9 mouse cellular contexts compared by ENCODE assay signal in the genomic region with DNA sequence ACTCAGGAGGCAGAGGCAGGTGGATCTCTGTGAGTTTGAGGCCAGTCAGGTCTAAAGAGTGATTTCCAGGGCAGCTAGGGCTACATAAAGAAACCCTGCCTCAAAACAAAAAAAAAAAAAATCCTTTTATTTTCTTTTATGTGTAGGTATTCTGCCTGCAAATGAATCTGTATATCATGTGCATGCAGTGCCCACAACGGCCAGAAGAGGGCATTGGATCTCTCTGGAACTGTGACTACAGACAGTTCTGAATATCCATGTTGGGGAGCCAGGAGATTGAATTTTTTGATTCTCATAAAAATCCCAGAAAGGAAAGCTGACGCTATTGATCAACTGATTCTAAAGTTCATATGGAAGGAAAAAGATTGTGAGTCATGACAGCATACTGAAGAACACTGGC.
DNase-seq lines count a peak whose midpoint lies in the region; ATAC-seq and TF ChIP-seq lines count a peak whose summit lies in the region.
"Had no signal": no experiment of that assay in that cellular context is flagged by ENCODE, and none has a peak within 500 bp of the region (broad histone marks: within the 10 kb centered on the region; RNA-seq: fewer than 3 reads in every experiment).

No protein-coding gene starts in this region.

- DNase-seq in CD4-positive, CD25-positive, alpha-beta regulatory T cell, adult 2 months (ENCODE audit: low read depth, low spot score), result peak; percentile 30
- DNase-seq in ES-CJ7 (ENCODE audit: low read depth, low spot score), result peak; percentile 38
- DNase-seq in embryonic facial prominence, embryonic 11.5 days (ENCODE audit: low spot score), result peak; percentile 51
- peak; percentile 57 for DNase-seq in limb, embryonic 10.5 days (ENCODE audit: low spot score)
- peak; percentile 11 to 23 for DNase-seq in thymus, postnatal 36 days

- H3K27me3 ChIP-seq in intestine, postnatal 0 days (replicated peaks; ENCODE audit: control insufficient read depth, insufficient read depth, low read length), result no peaks in the 10 kb centered on the region
- H3K27me3 ChIP-seq in intestine, embryonic 16.5 days (replicated peaks; ENCODE audit: control insufficient read depth, insufficient read depth, low read length), result no peaks in the 10 kb centered on the region
- no peaks in the 10 kb centered on the region for H3K27me3 ChIP-seq in embryonic facial prominence, embryonic 11.5 days (ENCODE audit: control insufficient read depth, insufficient read depth, low read length)
- H3K27me3 ChIP-seq in limb, embryonic 10.5 days (ENCODE audit: low read depth, poor library complexity, severe bottlenecking), result no peaks in the 10 kb centered on the region
- H3K27me3 ChIP-seq: limb, embryonic 15.5 days had no signal

- no peak overlapping the region for H3K9ac ChIP-seq in intestine, postnatal 0 days (ENCODE audit: low read depth, low read length)
- no peak overlapping the region for H3K9ac ChIP-seq in intestine, embryonic 16.5 days (ENCODE audit: low read depth, low read length)
- no peak overlapping the region for H3K9ac ChIP-seq in embryonic facial prominence, embryonic 11.5 days (replicated peaks; ENCODE audit: low read length)
- H3K9ac ChIP-seq: limb, embryonic 15.5 days had no signal

- H3K4me2 ChIP-seq in intestine, postnatal 0 days (replicated peaks; ENCODE audit: low read depth), result no peak overlapping the region
- no peak overlapping the region for H3K4me2 ChIP-seq in intestine, embryonic 16.5 days (ENCODE audit: low read depth, low read length)
- no peak overlapping the region for H3K4me2 ChIP-seq in embryonic facial prominence, embryonic 11.5 days (ENCODE audit: low read depth, low read length)
- H3K4me2 ChIP-seq: limb, embryonic 15.5 days had no signal

- no peak overlapping the region for H3K4me3 ChIP-seq in intestine, postnatal 0 days (ENCODE audit: low read depth, low read length)
- no peak overlapping the region for H3K4me3 ChIP-seq in intestine, embryonic 16.5 days (ENCODE audit: low read length)
- H3K4me3 ChIP-seq in embryonic facial prominence, embryonic 11.5 days (ENCODE audit: low read depth, low read length), result no peak overlapping the region
- H3K4me3 ChIP-seq in limb, embryonic 10.5 days, result no peak overlapping the region
- H3K4me3 ChIP-seq: limb, embryonic 15.5 days had no signal

- TF ChIP-seq CTCF in intestine, postnatal 0 days (IDR thresholded peaks at IDR 0.05; ENCODE audit: low read depth), result peak; percentile 64

- H3K9me3 ChIP-seq in intestine, postnatal 0 days (ENCODE audit: control insufficient read depth), result no peaks in the 10 kb centered on the region
- no peaks in the 10 kb centered on the region for H3K9me3 ChIP-seq in intestine, embryonic 16.5 days (ENCODE audit: control insufficient read depth, low read length)
- no peaks in the 10 kb centered on the region for H3K9me3 ChIP-seq in embryonic facial prominence, embryonic 11.5 days (replicated peaks; ENCODE audit: control insufficient read depth, low read length)
- H3K9me3 ChIP-seq in limb, embryonic 10.5 days (replicated peaks), result no peaks in the 10 kb centered on the region
- H3K9me3 ChIP-seq: limb, embryonic 15.5 days had no signal

- ATAC-seq in CD4-positive, CD25-positive, alpha-beta regulatory T cell, adult 4 months, result no peak
- no peak for ATAC-seq in intestine, postnatal 0 days
- no peak for ATAC-seq in intestine, embryonic 16.5 days
- ATAC-seq in embryonic facial prominence, embryonic 11.5 days (replicated peaks; ENCODE audit: insufficient number of reproducible peaks, low FRiP score, low TSS enrichment, low read depth), result no peak

- WGBS in intestine, postnatal 0 days, result 43% methylated on average over 2 of the region's 2 CpGs
- 32% methylated on average over 2 of the region's 2 CpGs for WGBS in intestine, embryonic 16.5 days
- WGBS in embryonic facial prominence, embryonic 11.5 days, result 42% methylated on average over 2 of the region's 2 CpGs
- WGBS in limb, embryonic 10.5 days, result 40% methylated on average over 2 of the region's 2 CpGs

- no peaks in the 10 kb centered on the region for H3K36me3 ChIP-seq in intestine, postnatal 0 days (ENCODE audit: control insufficient read depth, insufficient read depth)
- no peaks in the 10 kb centered on the region for H3K36me3 ChIP-seq in intestine, embryonic 16.5 days (ENCODE audit: control insufficient read depth, insufficient read depth, low read length)
- no peaks in the 10 kb centered on the region for H3K36me3 ChIP-seq in embryonic facial prominence, embryonic 11.5 days (replicated peaks; ENCODE audit: control insufficient read depth, insufficient read depth, low read depth, low read length)
- no peaks in the 10 kb centered on the region for H3K36me3 ChIP-seq in limb, embryonic 10.5 days
- H3K36me3 ChIP-seq: limb, embryonic 15.5 days had no signal

- H3K27ac ChIP-seq in intestine, postnatal 0 days (ENCODE audit: low read depth, low read length), result no peak overlapping the region
- no peak overlapping the region for H3K27ac ChIP-seq in intestine, embryonic 16.5 days (ENCODE audit: low read length)
- H3K27ac ChIP-seq in embryonic facial prominence, embryonic 11.5 days (replicated peaks; ENCODE audit: low read depth, low read length), result no peak overlapping the region
- H3K27ac ChIP-seq in limb, embryonic 10.5 days, result no peak overlapping the region
- H3K27ac ChIP-seq: limb, embryonic 15.5 days had no signal

- no peaks in the 10 kb centered on the region for H3K4me1 ChIP-seq in intestine, postnatal 0 days (replicated peaks; ENCODE audit: control insufficient read depth, insufficient read depth, low read length)
- no peaks in the 10 kb centered on the region for H3K4me1 ChIP-seq in intestine, embryonic 16.5 days (ENCODE audit: control insufficient read depth, insufficient read depth, low read length)
- no peaks in the 10 kb centered on the region for H3K4me1 ChIP-seq in embryonic facial prominence, embryonic 11.5 days (ENCODE audit: control insufficient read depth, insufficient read depth, low read length)
- peaks cover 12% of the 10 kb centered on the region for H3K4me1 ChIP-seq in limb, embryonic 10.5 days
